Mouse (Mus musculus) hindbrain, embryonic 11.5 days (tissue): ENCODE data around the gene Lamc3. TPM values are rescaled to one million over a fixed set of nuclear protein-coding genes. Genes with fewer than 3 reads are reported as not detected.

ENCODE experiments used
- ATAC-seq: fragments of 200-750 bp; cut with Nextera tagmentation; 2 replicates; pipeline ENCODE4 v1.8.0; 2017; ENCODE audit warnings: mild to moderate bottlenecking, moderate TSS enrichment, moderate library complexity; ENCODE audit not compliant: low FRiP score
- DNase-seq: peaks from one replicate; pipeline ENCODE4 v3.0.0-alpha.2; 2015; ENCODE audit warnings: low spot score
- H3K27ac ChIP-seq: fragments of 300-500 bp; sonication (generic); 2 replicates; pipeline ENCODE4 v1.5.1; 2014; ENCODE audit warnings: mild to moderate bottlenecking, low read depth, low read length
- H3K27me3 ChIP-seq: fragments of 300-500 bp; sonication (generic); 2 replicates; pipeline ENCODE4 v1.6.1; 2014; ENCODE audit warnings: mild to moderate bottlenecking, low read length, moderate library complexity, mixed read lengths; ENCODE audit not compliant: control insufficient read depth, insufficient read depth
- H3K36me3 ChIP-seq: fragments of 300-500 bp; sonication (generic); 2 replicates; pipeline ENCODE4 v1.6.1; 2014; ENCODE audit warnings: mild to moderate bottlenecking, low read length, moderate library complexity, mixed read lengths; ENCODE audit not compliant: control insufficient read depth, insufficient read depth
- H3K4me1 ChIP-seq: fragments of 300-500 bp; sonication (generic); replicated peaks from 2 replicates; pipeline ENCODE4 v1.6.1; 2014; ENCODE audit warnings: low read length, mixed read lengths; ENCODE audit not compliant: control insufficient read depth, insufficient read depth
- H3K4me2 ChIP-seq: fragments of 300-500 bp; sonication (generic); replicated peaks from 2 replicates; pipeline ENCODE4 v1.6.1; 2014; ENCODE audit warnings: mild to moderate bottlenecking, low read depth, low read length
- H3K4me3 ChIP-seq: fragments of 300-500 bp; sonication (generic); 2 replicates; pipeline ENCODE4 v1.5.1; 2014; ENCODE audit warnings: low read depth, low read length
- H3K9ac ChIP-seq: fragments of 300-500 bp; sonication (generic); 2 replicates; pipeline ENCODE4 v1.6.1; 2014; ENCODE audit warnings: low read depth, low read length
- H3K9me3 ChIP-seq: fragments of 300-500 bp; sonication (generic); 2 replicates; pipeline ENCODE4 v1.6.1; 2016; ENCODE audit warnings: low read length; ENCODE audit not compliant: control insufficient read depth
- WGBS: fragments of 180-500 bp; shearing (Covaris S2); extraction: QIAGEN DNeasy Blood & Tissue Kit; methylation state at CpG from one replicate; pipeline ENCODE4 v1.1.7; 2014; 5-methylcytosine and 5-hydroxymethylcytosine counted together
- polyA plus RNA-seq: library from polyadenylated mRNA; unstranded; fragments of >200 nt; fragmentation: Nextera tagmentation; extraction: Ambion mirVana; gene quantifications from 2 replicates; pipeline ENCODE4 v1.2.1, GENCODE M21; 2014

The Lamc3 gene
- polyA plus RNA-seq, 1 experiment from 2014 or later: 5.0 TPM

DNA sequence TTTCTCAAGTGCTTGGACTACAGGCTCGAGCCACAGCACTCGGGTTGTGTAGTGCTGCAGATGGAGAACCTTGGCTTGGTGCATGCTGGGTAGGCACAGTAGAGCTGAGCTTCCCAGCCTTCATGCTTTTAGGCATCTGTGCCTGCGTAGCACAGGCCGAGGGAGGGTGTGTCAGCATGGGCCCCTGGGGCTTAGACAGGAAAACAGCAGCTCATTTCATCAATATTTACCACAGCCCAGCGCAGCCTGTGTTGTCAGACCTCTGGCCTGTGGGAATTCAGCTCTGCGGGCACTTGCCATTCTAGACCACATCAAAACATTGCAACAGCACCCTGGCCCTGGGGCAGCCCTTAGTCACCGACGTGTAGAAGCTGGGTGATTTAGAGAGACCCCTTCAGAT is 31.1 kb upstream of the Lamc3 start:
- no peak overlapping the region for H3K27ac ChIP-seq
- no peak for ATAC-seq
- no peak overlapping the region for H3K9ac ChIP-seq
- H3K9me3 ChIP-seq: no peaks in the 10 kb centered on the region
- 0 out of 2 replicates have a peak, but pooled peaks cover 15% of the 10 kb centered on the region for H3K4me1 ChIP-seq
- 71% methylated on average over 8 of the region's 8 CpGs for WGBS
- no peak overlapping the region for H3K4me2 ChIP-seq
- no peaks in the 10 kb centered on the region for H3K27me3 ChIP-seq
- no peak for DNase-seq
- H3K36me3 ChIP-seq: no peaks in the 10 kb centered on the region
- H3K4me3 ChIP-seq: no peak overlapping the region

DNA sequence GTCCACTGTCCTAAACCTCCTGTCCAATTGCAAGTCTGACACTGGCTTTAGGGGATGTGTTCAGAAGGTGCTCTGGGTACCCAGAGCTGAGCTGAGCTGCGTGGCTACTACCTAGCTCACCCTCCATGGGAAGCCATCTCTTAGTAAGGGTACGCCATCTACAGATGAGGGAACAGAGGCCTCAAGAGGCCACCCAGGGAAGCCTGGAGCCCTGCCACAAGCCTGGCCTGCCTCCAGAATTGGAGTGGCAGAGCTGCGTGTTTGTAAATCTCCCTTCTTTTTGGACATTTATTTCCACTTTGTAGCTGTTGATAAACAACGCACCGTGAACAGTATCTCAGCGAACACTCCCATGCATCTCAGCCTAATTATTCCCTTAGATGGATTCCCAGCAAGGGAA is 29.9 kb upstream of the Lamc3 start:
- Histone ChIP-seq H3K27me3 (no peaks in the 10 kb centered on the region), H3K9ac (no peak overlapping the region), H3K4me2 (no peak overlapping the region), H3K4me1 (0 out of 2 replicates have a peak, but pooled peaks cover 15% of the 10 kb centered on the region), H3K36me3 (no peaks in the 10 kb centered on the region), H3K4me3 (no peak overlapping the region), H3K27ac (no peak overlapping the region), H3K9me3 (no peaks in the 10 kb centered on the region)
- DNase-seq (no peak), ATAC-seq (no peak)
- 82% methylated on average over 6 of the region's 6 CpGs for WGBS

DNA sequence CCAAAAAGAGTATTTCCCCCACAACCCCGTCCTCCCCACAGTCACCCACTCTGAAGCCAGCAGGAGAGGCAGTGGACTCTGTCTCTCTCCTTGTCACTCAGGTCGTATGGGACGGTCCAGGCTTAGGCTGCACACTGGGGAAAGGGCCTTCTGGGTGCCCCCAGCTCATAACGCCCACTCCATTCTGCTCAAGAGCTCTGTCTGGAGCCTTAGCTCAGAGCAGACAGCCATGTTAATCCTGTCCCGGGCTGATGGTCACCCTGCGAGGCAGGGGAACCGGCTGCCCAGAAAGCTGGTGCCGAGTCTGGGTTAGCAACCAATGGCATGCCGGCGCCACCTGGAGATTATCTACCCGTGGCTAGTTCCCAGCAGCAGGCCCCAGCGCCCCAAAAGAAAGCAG is 28.6 kb upstream of the Lamc3 start:
- no peak for DNase-seq
- H3K4me2 ChIP-seq: no peak overlapping the region
- no peaks in the 10 kb centered on the region for H3K36me3 ChIP-seq
- no peak for ATAC-seq
- no peak overlapping the region for H3K27ac ChIP-seq
- H3K9ac ChIP-seq: no peak overlapping the region
- no peaks in the 10 kb centered on the region for H3K27me3 ChIP-seq
- H3K4me1 ChIP-seq: 0 out of 2 replicates have a peak, but pooled peaks cover 15% of the 10 kb centered on the region
- no peaks in the 10 kb centered on the region for H3K9me3 ChIP-seq
- H3K4me3 ChIP-seq: no peak overlapping the region
- WGBS: 19% methylated on average over 12 of the region's 12 CpGs

DNA sequence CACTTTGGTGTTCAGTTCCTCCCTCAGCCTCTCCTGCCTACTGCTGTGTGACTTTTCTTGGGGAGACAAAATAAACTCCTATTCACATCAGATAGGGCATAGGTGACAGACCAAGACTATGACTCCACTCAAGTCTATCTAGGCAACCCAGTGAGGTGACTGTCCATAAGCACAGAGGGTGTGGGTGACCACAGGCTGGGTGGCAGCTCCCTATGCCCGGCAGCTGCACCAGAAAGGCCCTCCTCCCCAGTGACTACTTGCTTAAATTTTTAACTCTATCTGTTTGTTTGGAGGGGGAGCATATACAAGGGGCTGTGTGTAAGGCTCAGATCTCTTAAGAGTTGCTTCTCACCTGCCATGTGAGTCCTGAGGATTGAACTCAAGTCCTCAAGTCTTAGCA is 24.2 kb upstream of the Lamc3 start:
- Histone ChIP-seq H3K4me3 (no peak overlapping the region), H3K36me3 (no peaks in the 10 kb centered on the region), H3K4me1 (peaks cover 13% of the 10 kb centered on the region; the same call in 1 of the 2 replicates), H3K9ac (no peak overlapping the region), H3K27me3 (no peaks in the 10 kb centered on the region), H3K27ac (no peak overlapping the region), H3K9me3 (no peaks in the 10 kb centered on the region), H3K4me2 (no peak overlapping the region)
- no peak for DNase-seq
- no peak for ATAC-seq
- WGBS: 79% methylated on average over 1 of the region's 1 CpGs

DNA sequence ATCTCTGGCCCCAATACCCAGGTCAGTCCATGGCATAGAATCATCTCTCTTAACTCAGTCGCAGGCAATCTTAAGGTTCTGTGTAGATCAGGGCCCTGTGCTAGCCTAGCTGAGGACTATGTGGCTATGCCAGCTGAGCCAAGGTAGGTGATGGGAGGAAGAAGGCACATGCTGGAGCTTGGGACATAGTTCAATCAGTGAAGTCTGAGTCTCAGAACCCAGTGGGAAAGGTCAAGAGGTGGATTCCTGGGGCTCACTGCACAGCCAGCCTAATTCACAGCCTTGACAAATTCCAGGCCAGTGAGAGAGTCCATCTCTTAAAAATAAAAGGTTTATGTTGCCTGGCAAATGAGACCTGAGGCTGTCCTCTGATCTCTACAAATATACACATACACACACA is 23.3 kb upstream of the Lamc3 start:
- Histone ChIP-seq H3K4me2 (no peak overlapping the region), H3K4me1 (peaks cover 8% of the 10 kb centered on the region; the same call in 1 of the 2 replicates), H3K9me3 (no peaks in the 10 kb centered on the region), H3K27ac (no peak overlapping the region), H3K36me3 (no peaks in the 10 kb centered on the region), H3K9ac (no peak overlapping the region), H3K27me3 (no peaks in the 10 kb centered on the region), H3K4me3 (no peak overlapping the region)
- 93% methylated on average over 1 of the region's 1 CpGs for WGBS
- no peak for ATAC-seq
- DNase-seq: no peak

DNA sequence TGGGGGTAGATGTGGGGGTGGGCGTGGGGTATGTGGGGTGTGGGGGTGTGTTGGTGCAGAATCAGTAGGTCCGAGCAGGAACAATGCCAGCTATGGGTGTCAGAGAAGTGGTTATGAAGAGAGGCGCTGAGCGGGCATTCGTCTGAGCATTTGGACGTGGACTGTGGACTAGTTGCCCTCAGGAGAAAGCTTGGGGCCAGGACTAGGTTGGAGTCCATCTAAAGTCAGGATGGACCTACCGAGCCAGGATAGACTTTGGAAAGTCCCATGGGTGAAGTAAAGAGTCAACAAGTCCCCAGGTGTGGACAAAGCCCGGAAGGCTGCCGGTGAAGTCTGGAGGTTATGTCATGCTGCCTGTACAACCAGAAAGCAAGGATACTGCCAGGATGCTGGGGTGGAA is 22.2 kb upstream of the Lamc3 start:
- H3K27ac ChIP-seq: no peak overlapping the region
- WGBS: 91% methylated on average over 9 of the region's 9 CpGs
- H3K9me3 ChIP-seq: no peaks in the 10 kb centered on the region
- no peak overlapping the region for H3K4me3 ChIP-seq
- H3K9ac ChIP-seq: no peak overlapping the region
- DNase-seq: no peak
- H3K4me2 ChIP-seq: no peak overlapping the region
- no peaks in the 10 kb centered on the region for H3K36me3 ChIP-seq
- H3K4me1 ChIP-seq: peaks cover 1% of the 10 kb centered on the region; the same call in 1 of the 2 replicates
- ATAC-seq: no peak
- no peaks in the 10 kb centered on the region for H3K27me3 ChIP-seq

DNA sequence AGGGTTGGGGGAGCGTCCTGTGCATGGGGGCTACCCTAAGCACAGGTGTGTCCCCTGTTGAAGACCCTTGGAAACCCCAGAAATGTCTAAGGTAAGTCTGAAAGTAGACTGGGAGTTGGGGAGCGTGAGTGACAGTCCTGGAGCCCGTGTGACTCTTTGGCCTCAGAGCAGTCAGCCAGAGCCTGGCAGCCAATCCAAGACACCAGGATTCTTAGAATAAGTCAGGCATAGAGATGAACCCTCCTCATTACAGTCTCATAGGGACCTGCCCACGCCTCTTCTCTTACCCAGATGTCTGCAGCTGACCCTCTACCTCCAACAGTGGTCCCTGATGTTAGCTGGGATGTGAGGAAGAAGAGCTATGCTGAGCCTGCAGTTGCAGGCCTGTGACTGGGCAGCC is 21.8 kb upstream of the Lamc3 start:
- Histone ChIP-seq H3K4me3 (no peak overlapping the region), H3K9me3 (no peaks in the 10 kb centered on the region), H3K27me3 (no peaks in the 10 kb centered on the region), H3K36me3 (no peaks in the 10 kb centered on the region), H3K4me1 (no peaks in the 10 kb centered on the region; the same call in 1 of the 2 replicates), H3K4me2 (no peak overlapping the region), H3K27ac (no peak overlapping the region), H3K9ac (no peak overlapping the region)
- no peak for ATAC-seq
- no peak for DNase-seq
- 75% methylated on average over 4 of the region's 4 CpGs for WGBS

DNA sequence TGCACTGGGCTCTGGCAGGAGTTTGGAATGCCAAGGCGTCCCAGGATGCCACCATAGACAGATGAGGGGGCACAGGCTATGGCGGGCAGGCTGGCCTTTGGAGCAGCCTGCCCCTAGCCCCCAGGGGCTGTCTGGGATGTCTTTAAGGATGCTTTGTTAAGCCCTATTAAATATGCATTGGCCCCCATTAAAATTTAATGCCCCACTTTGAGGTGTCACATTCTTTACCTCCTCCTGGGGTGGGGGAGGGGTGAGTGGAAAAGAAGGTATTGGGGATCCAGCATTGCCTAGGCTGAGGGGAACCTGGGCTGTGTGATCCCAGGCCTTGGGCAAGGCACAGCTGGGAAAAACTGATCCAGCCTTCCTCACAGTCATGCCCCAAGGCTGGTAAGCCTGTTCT is 21.3 kb upstream of the Lamc3 start:
- DNase-seq: no peak
- 41% methylated on average over 2 of the region's 2 CpGs for WGBS
- H3K4me2 ChIP-seq: no peak overlapping the region
- ATAC-seq: no peak
- H3K9me3 ChIP-seq: no peaks in the 10 kb centered on the region
- H3K9ac ChIP-seq: no peak overlapping the region
- no peaks in the 10 kb centered on the region for H3K36me3 ChIP-seq
- no peak overlapping the region for H3K27ac ChIP-seq
- H3K4me1 ChIP-seq: no peaks in the 10 kb centered on the region; the same call in 1 of the 2 replicates
- no peaks in the 10 kb centered on the region for H3K27me3 ChIP-seq
- no peak overlapping the region for H3K4me3 ChIP-seq

DNA sequence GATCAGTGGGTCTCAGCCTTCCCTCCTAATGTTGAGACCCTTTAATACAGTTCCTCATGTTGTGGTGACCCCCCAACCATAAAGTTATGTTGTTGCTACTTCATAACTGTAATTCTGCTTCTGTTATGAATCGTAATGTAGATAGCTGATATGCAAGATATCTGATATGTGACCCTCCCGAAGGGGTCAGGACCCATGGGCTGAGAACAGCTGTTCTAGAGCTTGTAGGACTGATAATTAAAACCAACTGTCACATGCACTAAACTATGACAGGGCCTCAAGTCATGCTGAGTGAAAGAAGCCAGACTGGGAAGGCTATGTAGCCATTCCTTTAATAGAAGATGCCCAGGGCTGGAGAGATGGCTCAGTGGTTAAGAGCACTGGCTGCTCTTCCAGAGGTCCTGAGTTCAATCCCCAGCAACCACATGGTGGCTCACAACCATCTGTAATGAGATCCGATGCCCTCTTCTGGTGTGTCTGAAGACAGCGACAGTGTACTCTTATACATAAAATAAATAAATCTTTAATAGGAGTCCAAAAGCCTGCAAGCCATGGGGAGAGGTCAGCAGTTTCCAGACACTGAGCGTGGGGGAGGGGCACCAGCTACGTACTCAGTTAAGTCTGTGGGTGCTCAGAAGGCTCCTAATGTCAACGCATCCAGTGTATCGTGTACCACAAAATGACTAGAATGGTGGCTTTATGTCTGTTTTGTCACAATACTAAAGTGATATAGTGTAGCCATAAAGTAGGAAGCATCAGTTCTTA is 19.1 kb upstream of the Lamc3 start:
- Histone ChIP-seq H3K9ac (no peak overlapping the region), H3K27me3 (no peaks in the 10 kb centered on the region), H3K9me3 (0 out of 2 replicates have a peak, but pooled peaks cover 4% of the 10 kb centered on the region), H3K36me3 (no peaks in the 10 kb centered on the region), H3K4me1 (no peaks in the 10 kb centered on the region; the same call in 1 of the 2 replicates), H3K4me2 (no peak overlapping the region), H3K27ac (no peak overlapping the region), H3K4me3 (no peak overlapping the region)
- no peak for ATAC-seq
- WGBS: 84% methylated on average over 8 of the region's 8 CpGs
- DNase-seq: no peak
